12 mouse cellular contexts compared by ENCODE assay signal in the genomic region with DNA sequence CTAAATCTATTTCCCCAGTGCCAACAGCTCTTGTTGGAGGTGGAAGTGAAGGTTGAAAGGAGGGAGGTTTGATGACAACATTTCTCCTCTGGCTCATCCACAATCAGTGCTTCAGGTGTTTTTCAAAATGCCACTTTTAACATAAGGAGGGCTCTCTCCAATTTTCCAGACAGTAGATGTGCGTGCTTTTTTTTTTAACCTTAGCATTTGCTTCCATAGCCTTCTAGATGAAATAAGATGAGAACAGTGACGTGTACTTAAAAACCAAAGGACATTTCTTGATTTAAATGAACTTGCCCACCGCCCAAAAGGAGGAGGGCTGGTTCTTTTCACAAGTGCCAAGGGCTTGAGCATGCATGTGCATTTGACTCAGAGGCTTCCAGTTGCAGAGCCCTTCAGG. TPM values are rescaled to one million over a fixed set of nuclear protein-coding genes. Genes with fewer than 3 reads are reported as not detected.
DNase-seq lines count a peak whose midpoint lies in the region; ATAC-seq and TF ChIP-seq lines count a peak whose summit lies in the region.
"Had no signal": no experiment of that assay in that cellular context is flagged by ENCODE, and none has a peak within 500 bp of the region (broad histone marks: within the 10 kb centered on the region; RNA-seq: fewer than 3 reads in every experiment).

No protein-coding gene starts in this region.

- no peak overlapping the region for H3K9ac ChIP-seq in heart, embryonic 11.5 days (ENCODE audit: low read depth, low read length)
- peak overlapping the region; percentile 71 for H3K9ac ChIP-seq in midbrain, embryonic 13.5 days (replicated peaks)
- H3K9ac ChIP-seq: liver, embryonic 14.5 days had no signal

- ATAC-seq in heart, embryonic 11.5 days (replicated peaks; ENCODE audit: insufficient number of reproducible peaks, low FRiP score, low TSS enrichment): no peak
- no peak for ATAC-seq in midbrain, embryonic 13.5 days
- ATAC-seq in inflammation-experienced regulatory T-cells, adult 6 months: no peak

- H3K4me2 ChIP-seq in heart, embryonic 11.5 days: peak overlapping the region; percentile 99; the same call in 1 of the 2 replicates
- peak overlapping the region; percentile 100 for H3K4me2 ChIP-seq in midbrain, embryonic 13.5 days (replicated peaks)

- H3K4me3 ChIP-seq in heart, embryonic 11.5 days (ENCODE audit: low read depth, low read length): no peak overlapping the region
- H3K4me3 ChIP-seq in hindbrain, embryonic 10.5 days: peak overlapping the region; percentile 72; the same call in 1 of the 2 replicates
- H3K4me3 ChIP-seq in midbrain, embryonic 13.5 days (replicated peaks): peak overlapping the region; percentile 58

- DNase-seq in heart, adult 8-10 months (ENCODE audit: low spot score): no peak
- DNase-seq in brain, embryonic 14.5 days (ENCODE audit: low read depth): peak; percentile 18
- DNase-seq in hindbrain, embryonic 10.5 days (ENCODE audit: low spot score): no peak
- no peak for DNase-seq in right cerebral cortex, postnatal 4 days
- DNase-seq in lung, postnatal 4 days: no peak
- DNase-seq: cerebellum, adult 9-11 months; spleen, adult 18-20 months had no signal

- no peak for TF ChIP-seq POLR2A in brain, embryonic 14.5 days (IDR thresholded peaks at IDR 0.05; ENCODE audit: borderline replicate concordance, extremely low read depth, insufficient read depth, insufficient read length, poor library complexity, severe bottlenecking)

- whole genome bisulfite sequencing in heart, embryonic 11.5 days (ENCODE audit: insufficient replicate concordance): 35% methylated on average over 3 of the region's 3 CpGs
- WGBS in hindbrain, embryonic 10.5 days: 28% methylated on average over 3 of the region's 3 CpGs
- WGBS in midbrain, embryonic 13.5 days: 41% methylated on average over 3 of the region's 3 CpGs

- H3K9me3 ChIP-seq in heart, embryonic 11.5 days (replicated peaks; ENCODE audit: control insufficient read depth, low read length): no peaks in the 10 kb centered on the region
- no peaks in the 10 kb centered on the region for H3K9me3 ChIP-seq in hindbrain, embryonic 10.5 days
- no peaks in the 10 kb centered on the region for H3K9me3 ChIP-seq in midbrain, embryonic 13.5 days

- peaks cover 13% of the 10 kb centered on the region for H3K4me1 ChIP-seq in heart, embryonic 11.5 days (ENCODE audit: control insufficient read depth, insufficient read depth, low read length)
- peaks cover 30% of the 10 kb centered on the region for H3K4me1 ChIP-seq in hindbrain, embryonic 10.5 days (replicated peaks)
- H3K4me1 ChIP-seq in midbrain, embryonic 13.5 days (replicated peaks): peaks cover 24% of the 10 kb centered on the region

- no peak for TF ChIP-seq CTCF in brain, embryonic 14.5 days (IDR thresholded peaks at IDR 0.05; ENCODE audit: borderline replicate concordance, extremely low read depth, insufficient read depth, insufficient read length)

- H3K27me3 ChIP-seq in heart, embryonic 11.5 days (ENCODE audit: control insufficient read depth, insufficient read depth, low read length): peaks cover 39% of the 10 kb centered on the region
- H3K27me3 ChIP-seq in hindbrain, embryonic 10.5 days (ENCODE audit: insufficient read depth, poor library complexity, severe bottlenecking): peaks cover 67% of the 10 kb centered on the region
- H3K27me3 ChIP-seq in midbrain, embryonic 13.5 days: peaks cover 59% of the 10 kb centered on the region

- no peak overlapping the region for H3K27ac ChIP-seq in heart, embryonic 11.5 days (ENCODE audit: low read depth, low read length)
- no peak overlapping the region for H3K27ac ChIP-seq in hindbrain, embryonic 10.5 days
- no peak overlapping the region for H3K27ac ChIP-seq in midbrain, embryonic 13.5 days
- H3K27ac ChIP-seq: liver, embryonic 14.5 days had no signal

- H3K36me3 ChIP-seq in heart, embryonic 11.5 days (ENCODE audit: control insufficient read depth, insufficient read depth, low read length): no peaks in the 10 kb centered on the region
- H3K36me3 ChIP-seq in hindbrain, embryonic 10.5 days: no peaks in the 10 kb centered on the region
- H3K36me3 ChIP-seq in midbrain, embryonic 13.5 days: no peaks in the 10 kb centered on the region

RNA-seq across cellular contexts. Expression of a gene that starts 0.4 kb away (rescaled TPM):
- 0.84 and 0.93 TPM in 2 replicates for polyA plus RNA-seq in heart, embryonic 11.5 days (2014; fragmentation: Nextera tagmentation; extraction: Ambion mirVana)
- under 1 TPM; 0.11 to 0.40 (median 0.23) TPM for total RNA-seq in heart, adult 8-10 months (2022)
- polyA plus RNA-seq in brain, embryonic 14.5 days (2012; rRNA removed): 4.1 and 6.1 TPM in 2 replicates
- 3.6 and 5.7 TPM in 2 replicates for polyA plus RNA-seq in hindbrain, embryonic 10.5 days (2016; fragmentation: Nextera tagmentation; extraction: Ambion mirVana)
- 1.3 and 2.2 TPM in 2 replicates for polyA plus RNA-seq in midbrain, embryonic 13.5 days (2015; fragmentation: Nextera tagmentation; extraction: Ambion mirVana)
- polyA plus RNA-seq in inflammation-experienced regulatory T-cells, adult 6 months (2017; shearing (Covaris generic)): not detected
- total RNA-seq: adrenal gland, postnatal 25 days had no signal
